Mouse (Mus musculus): ENCODE measurements around the gene Gm5737.

DNA sequence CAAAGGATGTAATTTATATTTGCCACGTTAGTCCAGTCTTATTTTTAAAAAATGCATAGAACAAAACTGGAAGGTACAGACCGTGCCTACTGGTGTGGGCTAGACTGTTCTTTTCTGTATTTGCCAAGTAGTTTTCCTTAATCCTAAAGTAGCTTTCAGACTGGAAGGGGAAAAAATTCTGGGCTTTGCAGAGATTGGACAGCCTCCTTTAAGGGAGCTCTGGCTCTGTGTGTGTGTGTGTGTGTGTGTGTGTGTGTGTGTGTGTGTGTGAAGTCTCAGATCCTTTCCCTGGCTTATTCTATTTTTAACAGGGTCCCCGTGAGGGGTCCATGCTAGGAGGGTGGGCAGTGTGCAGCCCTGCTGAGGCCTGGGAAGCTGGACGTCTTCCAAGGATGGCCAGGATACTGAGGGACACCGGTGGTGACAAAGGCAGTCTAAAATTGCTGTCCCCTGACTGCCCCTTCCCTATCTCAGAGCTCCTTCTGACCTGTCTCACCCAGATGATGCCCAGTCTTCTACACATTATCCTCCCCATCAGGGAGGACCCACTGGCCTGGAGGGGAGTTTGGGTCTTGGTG, 58.4 kb downstream of the Gm5737 start:
- no peak for TF ChIP-seq CTCF (IDR thresholded peaks at IDR 0.05)
- no peak for TF ChIP-seq EP300 (IDR thresholded peaks at IDR 0.05)

Data from lung, postnatal 0 days (tissue).